Mouse (Mus musculus) embryonic fibroblast, embryonic 13.5 days (primary cell): ENCODE results near the gene Slc29a4.

Experiments used
- CTCF ChIP-seq: IDR thresholded peaks from 2 replicates; pipeline ENCODE4 v1.5.1; 2011; ENCODE audit warnings: mild to moderate bottlenecking, control low read depth, low read length, moderate library complexity, borderline replicate concordance; ENCODE audit not compliant: insufficient read depth
- POLR2A ChIP-seq: IDR thresholded peaks from 2 replicates; pipeline ENCODE4 v1.6.1; 2011; ENCODE audit warnings: low read depth, mild to moderate bottlenecking, control low read depth, low read length, moderate library complexity

- TF ChIP-seq POLR2A (no peak), CTCF (no peak)
Observed at GRCm38 (mm10) chr5:142652266-142652665, 40.0 kb upstream of the Slc29a4 start.
